Mouse (Mus musculus) hindbrain, embryonic 13.5 days (tissue): ENCODE results near the gene Hspa8. TPM values are rescaled to one million over a fixed set of nuclear protein-coding genes. Genes with fewer than 3 reads are reported as not detected.
"Not testable (repeated sequence)": the region's sequence is repeated elsewhere in the genome, so short reads cannot be mapped to it uniquely, and the experiment has no call there.

Experiments
- ATAC-seq: fragments of 200-750 bp; cut with Nextera tagmentation; 2 replicates; pipeline ENCODE4 v1.8.0; 2017; ENCODE audit warnings: moderate TSS enrichment; ENCODE audit not compliant: low FRiP score
- H3K27ac ChIP-seq: fragments of 300-500 bp; sonication (generic); 2 replicates; pipeline ENCODE4 v1.5.1; 2015; ENCODE audit warnings: inconsistent platforms, mild to moderate bottlenecking, moderate library complexity
- H3K27me3 ChIP-seq: fragments of 300-500 bp; sonication (generic); 2 replicates; pipeline ENCODE4 v1.6.1; 2015; ENCODE audit warnings: mild to moderate bottlenecking, inconsistent platforms
- H3K36me3 ChIP-seq: fragments of 300-500 bp; sonication (generic); 2 replicates; pipeline ENCODE4 v1.6.1; 2015; ENCODE audit warnings: mild to moderate bottlenecking, inconsistent platforms
- H3K4me1 ChIP-seq: fragments of 300-500 bp; sonication (generic); replicated peaks from 2 replicates; pipeline ENCODE4 v1.6.1; 2015; ENCODE audit warnings: inconsistent platforms
- H3K4me2 ChIP-seq: fragments of 300-500 bp; sonication (generic); 2 replicates; pipeline ENCODE4 v1.6.1; 2015; ENCODE audit warnings: inconsistent platforms, mild to moderate bottlenecking, moderate library complexity
- H3K4me3 ChIP-seq: fragments of 300-500 bp; sonication (generic); 2 replicates; pipeline ENCODE4 v1.5.1; 2015; ENCODE audit warnings: mild to moderate bottlenecking, inconsistent platforms
- H3K9ac ChIP-seq: fragments of 300-500 bp; sonication (generic); 2 replicates; pipeline ENCODE4 v1.6.1; 2015; ENCODE audit warnings: mild to moderate bottlenecking, inconsistent platforms
- H3K9me3 ChIP-seq: fragments of 300-500 bp; sonication (generic); 2 replicates; pipeline ENCODE4 v1.6.1; 2016; ENCODE audit warnings: inconsistent platforms
- WGBS: fragments of 180-500 bp; shearing (Covaris S2); methylation state at CpG from one replicate; pipeline ENCODE4 v1.1.7; 2015; 5-methylcytosine and 5-hydroxymethylcytosine counted together
- polyA plus RNA-seq: library from polyadenylated mRNA; unstranded; fragments of >200 nt; fragmentation: Nextera tagmentation; extraction: Ambion mirVana; gene quantifications from 2 replicates; pipeline ENCODE4 v1.2.1, GENCODE M21; 2015

Hspa8 gene
- polyA plus RNA-seq, 1 experiment from 2014 or later: 2,865 TPM

GRCm38 (mm10) chr9:40791864-40792633, 8.7 kb upstream of the Hspa8 start:
- Histone ChIP-seq H3K36me3 (no peaks in the 10 kb centered on the region), H3K4me1 (no peaks in the 10 kb centered on the region), H3K9ac (no peak overlapping the region), H3K9me3 (no peaks in the 10 kb centered on the region), H3K4me2 (no peak overlapping the region), H3K4me3 (no peak overlapping the region), H3K27me3 (no peaks in the 10 kb centered on the region), H3K27ac (no peak overlapping the region)
- ATAC-seq: no peak
- WGBS: 69% methylated on average over 6 of the region's 6 CpGs

DNA sequence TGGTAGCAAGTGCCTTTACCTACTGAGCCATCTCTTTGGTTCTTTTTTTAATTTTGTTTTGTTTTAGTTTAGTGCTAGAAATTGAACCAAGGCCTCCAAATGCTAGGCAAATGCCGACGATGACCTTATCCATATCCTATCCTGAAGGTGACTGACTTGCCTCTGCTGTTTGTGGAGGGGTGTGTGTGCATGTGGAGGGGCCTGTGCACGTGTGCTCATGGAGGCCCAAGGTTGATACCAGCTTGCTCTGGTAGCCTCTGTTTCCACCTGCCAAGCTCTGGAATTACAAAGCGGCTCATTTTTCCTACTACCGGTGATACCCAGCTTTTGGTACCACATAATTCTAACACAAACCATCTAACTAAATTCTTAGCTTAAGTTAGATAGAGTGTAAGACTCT, 7.2 kb upstream of the Hspa8 start:
- Histone ChIP-seq H3K27ac (no peak overlapping the region), H3K27me3 (no peaks in the 10 kb centered on the region), H3K4me2 (no peak overlapping the region), H3K36me3 (no peaks in the 10 kb centered on the region), H3K4me1 (0 out of 2 replicates have a peak, but pooled peaks cover 4% of the 10 kb centered on the region), H3K9ac (no peak overlapping the region), H3K9me3 (no peaks in the 10 kb centered on the region), H3K4me3 (no peak overlapping the region)
- WGBS: 96% methylated on average over 5 of the region's 5 CpGs
- no peak for ATAC-seq

DNA sequence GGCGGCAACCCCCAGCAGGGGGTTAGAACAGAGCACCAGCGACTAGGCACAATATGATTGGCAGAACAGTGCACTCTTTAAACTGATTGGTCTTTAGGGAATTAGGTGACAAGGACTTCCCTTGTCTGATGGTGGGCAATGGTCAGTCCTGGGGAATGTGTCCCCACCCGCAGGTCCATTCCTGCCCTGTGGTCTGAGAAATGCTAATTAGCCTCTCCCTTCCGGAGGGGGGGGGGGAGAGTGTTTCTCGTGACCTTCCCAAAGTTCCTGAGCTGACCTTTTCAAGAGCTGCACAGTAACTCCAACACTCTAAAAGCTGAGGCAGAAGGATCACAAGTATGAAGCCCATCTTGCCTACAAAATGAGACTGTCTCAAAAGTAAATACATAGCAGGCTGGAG, 6.5 kb upstream of the Hspa8 start:
- Histone ChIP-seq H3K27ac (no peak overlapping the region), H3K4me2 (no peak overlapping the region), H3K27me3 (no peaks in the 10 kb centered on the region), H3K36me3 (no peaks in the 10 kb centered on the region), H3K4me3 (no peak overlapping the region), H3K9ac (no peak overlapping the region), H3K9me3 (no peaks in the 10 kb centered on the region), H3K4me1 (peaks cover 9% of the 10 kb centered on the region)
- 14% methylated on average over 5 of the region's 5 CpGs for WGBS
- no peak for ATAC-seq

GRCm38 (mm10) chr9:40794926-40795325, 5.9 kb upstream of the Hspa8 start:
- ATAC-seq: no peak
- 74% methylated on average over 5 of the region's 5 CpGs for WGBS
- no peak overlapping the region for H3K4me2 ChIP-seq

GRCm38 (mm10) chr9:40795562-40795961, 5.2 kb upstream of the Hspa8 start:
- no peak for ATAC-seq
- no peaks in the 10 kb centered on the region for H3K27me3 ChIP-seq
- H3K4me1 ChIP-seq: peaks cover 10% of the 10 kb centered on the region
- no peaks in the 10 kb centered on the region for H3K36me3 ChIP-seq
- H3K4me3 ChIP-seq: no peak overlapping the region
- no peak overlapping the region for H3K4me2 ChIP-seq
- H3K9ac ChIP-seq: no peak overlapping the region
- H3K9me3 ChIP-seq: no peaks in the 10 kb centered on the region
- no peak overlapping the region for H3K27ac ChIP-seq
- WGBS: 89% methylated on average over 2 of the region's 2 CpGs

More at GRCm38 (mm10) chr9:40794926-40795325, 5.9 kb upstream of the Hspa8 start:
- Histone ChIP-seq H3K9ac (no peak overlapping the region), H3K4me3 (no peak overlapping the region), H3K36me3 (no peaks in the 10 kb centered on the region), H3K27me3 (no peaks in the 10 kb centered on the region), H3K27ac (no peak overlapping the region), H3K4me1 (peaks cover 10% of the 10 kb centered on the region), H3K9me3 (no peaks in the 10 kb centered on the region)

DNA sequence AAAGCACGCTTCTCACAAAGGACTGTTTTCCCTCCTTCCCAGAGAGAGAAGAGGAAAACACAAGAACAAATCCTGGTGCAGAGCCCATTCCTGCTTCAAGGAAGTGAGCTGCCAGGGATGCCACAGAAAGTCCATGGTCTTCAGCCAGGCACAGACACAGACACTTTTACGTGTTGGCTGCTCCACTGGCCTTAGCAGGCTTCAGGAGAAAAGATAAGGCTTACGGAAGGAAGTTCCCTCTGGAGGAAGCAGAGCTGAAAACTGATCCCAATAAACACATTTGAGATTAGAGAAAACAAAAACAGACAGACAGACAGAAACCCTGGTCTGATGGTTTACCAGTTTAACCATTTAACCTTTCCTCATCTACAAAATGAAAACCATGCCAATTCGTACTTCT, 4.7 kb upstream of the Hspa8 start:
- H3K27me3 ChIP-seq: no peaks in the 10 kb centered on the region
- WGBS: 78% methylated on average over 4 of the region's 4 CpGs

DNA sequence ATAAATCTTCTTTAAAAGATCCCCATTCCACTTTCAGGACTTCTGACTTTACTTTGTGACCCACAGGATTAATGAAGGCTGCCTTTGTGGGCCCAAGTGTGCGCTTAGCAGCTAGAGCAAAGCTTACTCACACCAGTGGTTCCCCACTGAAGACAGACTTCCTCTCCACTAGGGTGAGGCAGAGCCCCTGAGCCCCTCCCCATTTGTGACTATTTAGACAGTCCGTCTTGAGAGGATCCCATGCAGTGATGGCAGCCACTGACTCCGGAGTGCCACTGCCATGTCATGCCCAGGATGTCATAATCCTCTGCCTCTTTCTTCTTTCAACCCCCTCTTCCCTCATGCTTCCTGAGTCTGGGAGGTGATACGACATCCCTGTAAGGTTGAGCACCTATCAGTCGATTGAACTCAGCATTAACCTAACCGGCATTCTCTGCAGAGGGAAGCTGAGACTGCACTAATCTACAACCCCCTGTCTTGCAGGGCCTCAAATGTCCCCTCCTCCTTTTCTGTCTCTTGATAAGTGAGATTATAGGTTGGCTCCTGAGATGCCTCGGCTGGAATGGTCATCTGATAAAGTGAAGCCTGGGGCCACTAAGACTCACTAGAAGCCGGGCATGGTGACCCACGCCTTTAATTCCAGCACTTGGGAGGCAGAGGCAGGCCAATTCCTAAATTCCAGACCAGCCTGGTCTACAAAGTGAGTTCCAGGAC, 2.4 kb upstream of the Hspa8 start:
- no peak overlapping the region for H3K4me2 ChIP-seq
- H3K4me3 ChIP-seq: no peak overlapping the region
- no peaks in the 10 kb centered on the region for H3K9me3 ChIP-seq
- H3K4me1 ChIP-seq: peaks cover 16% of the 10 kb centered on the region
- peaks cover 5% of the 10 kb centered on the region for H3K36me3 ChIP-seq
- H3K27ac ChIP-seq: peak overlapping the region; percentile 99; the same call in 1 of the 2 replicates
- H3K27me3 ChIP-seq: no peaks in the 10 kb centered on the region
- ATAC-seq: no peak
- no peak overlapping the region for H3K9ac ChIP-seq
- 79% methylated on average over 9 of the region's 9 CpGs for WGBS

More for the DNA sequence above, 4.7 kb upstream of the Hspa8 start:
- Histone ChIP-seq H3K4me3 (no peak overlapping the region), H3K4me2 (no peak overlapping the region), H3K4me1 (peaks cover 10% of the 10 kb centered on the region), H3K36me3 (no peaks in the 10 kb centered on the region), H3K9ac (no peak overlapping the region), H3K9me3 (no peaks in the 10 kb centered on the region), H3K27ac (no peak overlapping the region)
- ATAC-seq: no peak

GRCm38 (mm10) chr9:40799112-40799511, 1.7 kb upstream of the Hspa8 start:
- Histone ChIP-seq H3K27me3 (no peaks in the 10 kb centered on the region), H3K4me2 (no peak overlapping the region), H3K9ac (peak overlapping the region; percentile 86; the same call in 1 of the 2 replicates), H3K4me1 (peaks cover 23% of the 10 kb centered on the region), H3K9me3 (no peaks in the 10 kb centered on the region), H3K36me3 (peaks cover 12% of the 10 kb centered on the region), H3K27ac (peak overlapping the region; percentile 99), H3K4me3 (peak overlapping the region; percentile 97; the same call in 1 of the 2 replicates)
- 22% methylated on average over 3 of the region's 3 CpGs for WGBS
- no peak for ATAC-seq

GRCm38 (mm10) chr9:40799837-40800501, 815 bp upstream of the Hspa8 start:
- peak overlapping the region; percentile 99 for H3K27ac ChIP-seq
- H3K4me1 ChIP-seq: peaks cover 31% of the 10 kb centered on the region
- H3K4me2 ChIP-seq: peak overlapping the region; percentile 71
- peak; percentile 30 for ATAC-seq
- under 1% methylated on average over 30 of the region's 30 CpGs for WGBS
- H3K9ac ChIP-seq: peak overlapping the region; percentile 86
- H3K36me3 ChIP-seq: peaks cover 20% of the 10 kb centered on the region
- H3K9me3 ChIP-seq: no peaks in the 10 kb centered on the region
- H3K27me3 ChIP-seq: no peaks in the 10 kb centered on the region
- H3K4me3 ChIP-seq: peak overlapping the region; percentile 97

GRCm38 (mm10) chr9:40801614-40802532, 1.1 kb downstream of the Hspa8 start:
- peaks cover 50% of the 10 kb centered on the region for H3K4me1 ChIP-seq
- peak; percentile 30 for ATAC-seq
- peaks cover 40% of the 10 kb centered on the region for H3K36me3 ChIP-seq
- H3K9me3 ChIP-seq, H3K27me3 ChIP-seq: not testable (repeated sequence)
- peak overlapping the region; percentile 83 for H3K4me2 ChIP-seq
- H3K9ac ChIP-seq: peak overlapping the region; percentile 100
- under 1% methylated on average over 28 of the region's 28 CpGs for WGBS
- peak overlapping the region; percentile 98 for H3K27ac ChIP-seq
- H3K4me3 ChIP-seq: peak overlapping the region; percentile 97

DNA sequence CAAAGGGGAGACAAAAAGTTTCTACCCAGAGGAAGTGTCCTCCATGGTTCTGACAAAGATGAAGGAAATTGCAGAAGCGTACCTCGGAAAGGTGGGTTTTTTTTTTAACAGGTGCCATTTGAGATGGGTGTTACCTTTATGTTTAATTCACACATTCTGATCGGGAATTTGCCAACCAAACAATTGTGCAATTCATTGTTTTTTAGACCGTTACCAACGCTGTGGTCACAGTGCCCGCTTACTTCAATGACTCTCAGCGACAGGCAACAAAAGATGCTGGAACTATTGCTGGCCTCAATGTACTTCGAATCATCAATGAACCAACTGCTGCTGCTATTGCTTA, 1.7 kb downstream of the Hspa8 start:
- not testable (repeated sequence) for H3K9me3 ChIP-seq, H3K27me3 ChIP-seq, H3K27ac ChIP-seq, ATAC-seq
- WGBS: 3% methylated on average over 8 of the region's 8 CpGs
- H3K36me3 ChIP-seq: peaks cover 41% of the 10 kb centered on the region
- H3K4me3 ChIP-seq: peak overlapping the region; percentile 97
- H3K9ac ChIP-seq: peak overlapping the region; percentile 100
- H3K4me2 ChIP-seq: peak overlapping the region; percentile 83
- peaks cover 57% of the 10 kb centered on the region for H3K4me1 ChIP-seq
